Mouse (Mus musculus) heart, adult 2 months (tissue): ENCODE measurements around the gene Cacna1g. TPM values are rescaled to one million over a fixed set of nuclear protein-coding genes. Genes with fewer than 3 reads are reported as not detected.
A peak's percentile ranks its signal among the peaks of the same experiment; 100 is the strongest.

Source experiments
- DNase-seq, 2 experiments: peaks; one replicate each; pipeline ENCODE4 v3.0.0; 2021
- H3K27ac ChIP-seq: fragments of 200-600 bp; 2 replicates; pipeline ENCODE4 v1.8.1; 2022
- H3K27me3 ChIP-seq: fragments of 200-500 bp; 2 replicates; pipeline ENCODE4 v1.6.1; 2012; ENCODE audit warnings: mild to moderate bottlenecking, low read length, inconsistent platforms, mixed read lengths; ENCODE audit not compliant: control insufficient read depth, insufficient read depth
- H3K36me3 ChIP-seq: fragments of 200-500 bp; 2 replicates; pipeline ENCODE4 v1.6.1; 2012; ENCODE audit warnings: low read length, inconsistent platforms; ENCODE audit not compliant: control insufficient read depth, insufficient read depth
- H3K4me1 ChIP-seq: fragments of 200-500 bp; 2 replicates; pipeline ENCODE4 v1.6.1; 2011; ENCODE audit warnings: low read length; ENCODE audit not compliant: control insufficient read depth, insufficient read depth
- H3K4me3 ChIP-seq: fragments of 200-600 bp; 2 replicates; pipeline ENCODE4 v1.8.1; 2022
- H3K79me2 ChIP-seq: fragments of 200-500 bp; replicated peaks from 2 replicates; pipeline ENCODE4 v1.6.1; 2012; ENCODE audit warnings: mild to moderate bottlenecking, inconsistent platforms, low read length, moderate library complexity, mixed read lengths; ENCODE audit not compliant: control insufficient read depth, insufficient read depth
- H3K9ac ChIP-seq: fragments of 200-500 bp; 2 replicates; pipeline ENCODE4 v1.6.1; 2012; ENCODE audit warnings: low read depth, mild to moderate bottlenecking, control low read depth, inconsistent platforms, low read length, mixed read lengths
- CTCF ChIP-seq: fragments of 200-600 bp; IDR thresholded peaks from 2 replicates; pipeline ENCODE4 v1.8.1; 2022; ENCODE audit warnings: antibody characterized with exemption, mild to moderate bottlenecking, moderate library complexity
- EP300 ChIP-seq: fragments of 200-500 bp; IDR thresholded peaks from 2 replicates; pipeline ENCODE4 v1.6.1; 2011; ENCODE audit warnings: low read depth, low read length, control low read depth; ENCODE audit not compliant: insufficient read depth
- POLR2A ChIP-seq: fragments of 200-500 bp; IDR thresholded peaks from 2 replicates; pipeline ENCODE4 v1.6.1; 2011; ENCODE audit warnings: mild to moderate bottlenecking, low read depth, low read length, control low read depth; ENCODE audit not compliant: insufficient read depth
- WGBS: fragments of 180-500 bp; shearing (Covaris S2); methylation state at CpG from one replicate; pipeline ENCODE4 v1.1.7; 2018; 5-methylcytosine and 5-hydroxymethylcytosine counted together
- intact Hi-C: fragments of 180-260 bp; cut with DNase I; formaldehyde crosslinking; loops from one replicate; pipeline ENCODE4 v1.15.1; 2025
- polyA plus RNA-seq: library from polyadenylated mRNA; depleted of rRNA; stranded (reverse); fragments of >200 nt; gene quantifications from 2 replicates; pipeline ENCODE4 v1.2.3, GENCODE M21; 2012
- total RNA-seq, 2 experiments: library from RNA; stranded (reverse); gene quantifications; 2 replicates each; pipeline ENCODE4 v1.2.3; 2021

Gene Cacna1g
- total and polyA plus RNA-seq, 3 experiments = 12.2 to 64.4 (median 12.9) TPM

GRCm38 (mm10) chr11:94480382-94480781 lies 6.4 kb upstream of the Cacna1g start:
- intact Hi-C loops = no loop called here

DNA sequence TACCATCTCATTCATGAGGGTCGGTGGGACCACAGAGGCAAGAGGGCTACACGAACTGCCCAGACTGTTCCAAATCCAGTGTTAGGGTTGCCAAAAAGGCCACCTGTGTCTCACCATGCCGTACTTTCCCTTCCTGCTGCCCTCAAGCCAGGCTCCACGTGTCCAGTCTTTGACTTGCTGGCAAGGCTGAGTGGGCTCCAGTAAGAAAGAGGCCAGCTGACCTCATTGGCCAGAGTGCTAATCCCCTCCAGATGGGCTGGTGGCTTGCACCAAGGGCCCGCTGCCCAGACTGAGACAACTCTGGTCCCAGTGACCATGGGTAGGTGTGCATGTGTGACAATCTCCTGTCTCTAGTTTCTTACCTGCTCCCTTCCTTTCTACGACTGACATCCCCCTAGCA lies 3.7 kb upstream of the Cacna1g start:
- H3K4me3 ChIP-seq = no peak overlapping the region
- peaks cover 3% of the 10 kb centered on the region; the same call in 1 of the 2 replicates for H3K27me3 ChIP-seq
- no peak for DNase-seq
- H3K9ac ChIP-seq = no peak overlapping the region
- H3K36me3 ChIP-seq = no peaks in the 10 kb centered on the region
- 65% methylated on average over 6 of the region's 6 CpGs for WGBS
- intact Hi-C loops = no loop called here
- H3K4me1 ChIP-seq = 0 out of 2 replicates have a peak, but pooled peaks cover 1% of the 10 kb centered on the region
- TF ChIP-seq EP300 (no peak), CTCF (no peak), POLR2A (no peak)
- no peaks in the 10 kb centered on the region for H3K79me2 ChIP-seq
- H3K27ac ChIP-seq = no peak overlapping the region

More at GRCm38 (mm10) chr11:94480382-94480781, 6.4 kb upstream of the Cacna1g start:
- TF ChIP-seq EP300 = no peak
- TF ChIP-seq CTCF = no peak
- TF ChIP-seq POLR2A = no peak
- Histone ChIP-seq H3K79me2 (no peaks in the 10 kb centered on the region), H3K27ac (no peak overlapping the region), H3K4me1 (0 out of 2 replicates have a peak, but pooled peaks cover 1% of the 10 kb centered on the region), H3K4me3 (no peak overlapping the region), H3K9ac (no peak overlapping the region), H3K27me3 (no peaks in the 10 kb centered on the region), H3K36me3 (no peaks in the 10 kb centered on the region)
- DNase-seq = no peak
- 88% methylated on average over 9 of the region's 9 CpGs for WGBS

- DNase-seq = no peak
- Histone ChIP-seq H3K27ac (no peak overlapping the region), H3K4me1 (no peaks in the 10 kb centered on the region), H3K36me3 (no peaks in the 10 kb centered on the region), H3K27me3 (peaks cover 3% of the 10 kb centered on the region; the same call in 1 of the 2 replicates), H3K4me3 (no peak overlapping the region), H3K9ac (no peak overlapping the region), H3K79me2 (no peaks in the 10 kb centered on the region)
- intact Hi-C loops = no loop called here
- WGBS = 26% methylated on average over 11 of the region's 11 CpGs
- TF ChIP-seq POLR2A = no peak
- TF ChIP-seq CTCF = no peak
- no peak for TF ChIP-seq EP300
Observed at GRCm38 (mm10) chr11:94475722-94476121, 1.7 kb upstream of the Cacna1g start.

GRCm38 (mm10) chr11:94474544-94474910 lies 529 bp upstream of the Cacna1g start:
- DNase-seq = no peak
- no peak for TF ChIP-seq EP300
- TF ChIP-seq POLR2A = no peak
- no peak for TF ChIP-seq CTCF
- intact Hi-C loops = no loop called here
- Histone ChIP-seq H3K9ac (no peak overlapping the region), H3K4me1 (no peaks in the 10 kb centered on the region), H3K27me3 (peaks cover 3% of the 10 kb centered on the region; the same call in 1 of the 2 replicates), H3K79me2 (no peaks in the 10 kb centered on the region), H3K36me3 (no peaks in the 10 kb centered on the region), H3K27ac (no peak overlapping the region), H3K4me3 (peak overlapping the region; percentile 60)
- WGBS = 2% methylated on average over 11 of the region's 11 CpGs

DNA sequence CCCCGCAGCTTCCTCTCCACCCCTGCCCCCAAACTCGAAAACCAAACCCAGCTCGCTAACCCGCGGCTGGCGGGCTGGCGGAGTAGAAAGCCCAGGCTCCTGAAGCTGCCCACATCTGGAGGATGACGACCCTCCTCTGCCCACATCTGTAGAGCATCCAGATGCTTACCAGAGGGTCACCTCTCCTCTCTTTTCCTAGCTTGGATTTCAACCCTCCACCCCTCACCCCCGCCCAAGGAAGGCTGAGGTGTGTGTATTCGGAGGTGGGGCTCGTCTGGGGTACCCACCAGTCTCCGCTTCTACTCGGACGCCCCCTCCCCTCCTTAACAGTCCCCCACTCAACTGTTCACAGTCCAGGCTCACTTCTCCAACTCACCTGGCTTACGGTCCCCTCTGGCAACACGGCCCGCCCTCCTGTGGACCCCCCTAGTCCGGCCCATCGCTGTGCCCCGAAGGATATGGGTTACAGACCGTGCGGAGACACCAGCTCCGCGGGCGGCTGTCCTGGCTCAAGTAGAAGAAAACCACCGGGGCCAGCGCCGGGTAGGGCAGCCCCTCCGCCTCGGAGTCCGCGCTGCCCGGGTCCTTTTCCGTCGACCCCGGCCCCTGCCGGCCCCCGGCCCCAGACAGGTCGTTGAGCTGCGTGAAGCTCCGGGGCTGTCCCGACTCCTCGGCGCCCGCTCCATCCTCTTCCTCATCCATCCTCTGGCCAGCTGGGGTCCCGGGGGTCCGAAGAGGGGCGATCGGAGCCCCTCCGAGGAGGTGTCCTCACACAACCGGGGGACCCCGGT lies 887 bp downstream of the Cacna1g start:
- H3K9ac ChIP-seq = peak overlapping the region; percentile 46
- H3K36me3 ChIP-seq = no peaks in the 10 kb centered on the region
- peaks cover 3% of the 10 kb centered on the region for H3K4me1 ChIP-seq
- no peak for TF ChIP-seq CTCF
- TF ChIP-seq EP300 = no peak
- TF ChIP-seq POLR2A = no peak
- H3K27ac ChIP-seq = peak overlapping the region; percentile 23; the same call in 1 of the 2 replicates
- peaks cover 3% of the 10 kb centered on the region; the same call in 1 of the 2 replicates for H3K27me3 ChIP-seq
- no peaks in the 10 kb centered on the region for H3K79me2 ChIP-seq
- WGBS = 2% methylated on average over 52 of the region's 52 CpGs
- DNase-seq = peak in 1 of 2 experiments; percentile 40
- peak overlapping the region; percentile 60 for H3K4me3 ChIP-seq
- intact Hi-C loops = no loop called here

DNA sequence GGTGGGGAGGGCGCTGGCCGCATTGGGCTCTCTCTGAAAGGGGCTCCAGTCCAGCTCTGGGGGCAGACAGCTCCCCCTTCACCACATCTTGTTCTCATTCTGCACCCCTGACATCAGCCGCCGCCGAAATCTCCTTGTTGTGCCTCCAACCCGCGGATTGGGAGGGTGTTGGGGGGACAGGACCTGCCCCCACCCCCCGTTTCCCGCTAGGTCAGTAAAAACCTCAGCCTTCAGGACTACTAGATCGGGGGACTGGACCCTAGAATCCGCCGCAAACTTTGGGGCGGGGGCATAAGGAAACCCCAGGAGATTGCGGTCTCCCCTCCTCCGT lies 1.4 kb downstream of the Cacna1g start:
- TF ChIP-seq CTCF = no peak
- TF ChIP-seq EP300 = no peak
- no peak for TF ChIP-seq POLR2A
- Histone ChIP-seq H3K4me3 (peak overlapping the region; percentile 60), H3K27ac (no peak overlapping the region), H3K79me2 (no peaks in the 10 kb centered on the region), H3K27me3 (peaks cover 3% of the 10 kb centered on the region; the same call in 1 of the 2 replicates), H3K4me1 (peaks cover 5% of the 10 kb centered on the region), H3K9ac (peak overlapping the region; percentile 0; the same call in 1 of the 2 replicates), H3K36me3 (no peaks in the 10 kb centered on the region)
- WGBS = 7% methylated on average over 15 of the region's 15 CpGs
- intact Hi-C loops = no loop called here
- no peak for DNase-seq
